Mouse (Mus musculus) lung, postnatal 25 days (tissue): ENCODE data around the gene Cxcr6.
"Not testable (repeated sequence)": the region's sequence is repeated elsewhere in the genome, so short reads cannot be mapped to it uniquely, and the experiment has no call there.

Experiments
- DNase-seq: peaks from one replicate; pipeline ENCODE4 v3.0.0; 2022; ENCODE audit warnings: low spot score

Gene Cxcr6

DNA sequence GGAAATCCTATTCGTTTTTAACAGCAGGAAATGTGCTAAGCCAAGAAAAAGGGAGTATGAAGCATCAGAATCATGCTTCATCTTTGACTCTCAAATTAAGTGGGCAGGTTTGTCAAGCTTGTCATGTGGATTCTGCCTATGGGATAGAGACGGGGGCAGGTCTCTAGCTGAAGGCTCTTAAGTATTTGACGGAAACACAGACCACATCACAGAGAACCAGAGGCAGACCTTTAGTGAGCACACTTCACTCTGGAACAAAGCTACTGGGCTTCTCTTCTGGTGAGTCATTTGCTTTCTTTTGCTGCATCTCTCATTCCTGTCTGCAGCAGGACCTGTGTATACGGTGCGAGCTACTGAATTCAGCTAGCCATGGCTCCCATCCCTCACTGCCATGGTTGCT is at the start of gene Cxcr6:
Cxcr6 (plus strand) TSS at position 209 of the 400 bp plus-strand sequence.
- DNase-seq = no peak

DNA sequence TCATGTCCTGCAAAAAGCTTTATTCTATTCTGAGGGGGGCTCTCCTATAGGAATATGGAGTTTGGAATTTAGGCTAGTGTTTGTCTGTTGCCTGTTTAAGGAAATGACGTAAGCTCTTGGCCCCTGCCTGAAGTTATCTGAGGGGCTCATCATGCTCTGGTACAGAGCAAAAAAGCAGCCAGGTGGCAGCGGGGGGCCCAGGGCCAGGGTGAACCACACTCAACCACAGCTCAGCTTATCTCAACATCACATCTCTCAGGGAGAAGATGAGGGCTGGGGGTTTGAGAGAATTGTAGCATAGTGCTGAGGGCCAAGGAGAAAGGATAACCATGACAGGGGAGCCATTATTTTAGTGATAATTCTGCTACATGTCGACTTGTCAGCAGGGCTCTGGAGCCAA is 49.5 kb upstream of the Cxcr6 start:
- DNase-seq = no peak

- no peak for DNase-seq
Measured at GRCm38 (mm10) chr9:123757326-123757725, 48.9 kb upstream of the Cxcr6 start.

DNA sequence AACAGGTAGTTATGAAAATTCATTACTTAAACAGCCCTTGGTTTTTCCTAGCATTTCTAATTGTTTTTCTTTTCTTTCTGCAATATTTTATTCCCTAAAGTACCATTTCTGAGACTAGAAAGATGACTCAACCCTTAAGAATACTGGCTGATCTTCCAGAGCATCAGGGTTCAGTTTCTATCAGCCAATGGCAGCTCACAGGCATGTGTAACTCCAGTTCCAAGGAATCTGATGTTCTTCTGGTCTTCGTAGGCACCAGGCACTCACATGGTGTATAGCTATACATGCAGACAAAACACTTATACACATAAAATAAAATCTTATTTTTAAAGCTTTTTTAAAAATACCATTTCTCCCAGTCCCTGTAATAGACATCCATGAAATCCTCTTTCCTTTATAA is 48.1 kb upstream of the Cxcr6 start:
- DNase-seq = no peak

- DNase-seq = no peak
Measured at GRCm38 (mm10) chr9:123758645-123759044, 47.6 kb upstream of the Cxcr6 start.

DNA sequence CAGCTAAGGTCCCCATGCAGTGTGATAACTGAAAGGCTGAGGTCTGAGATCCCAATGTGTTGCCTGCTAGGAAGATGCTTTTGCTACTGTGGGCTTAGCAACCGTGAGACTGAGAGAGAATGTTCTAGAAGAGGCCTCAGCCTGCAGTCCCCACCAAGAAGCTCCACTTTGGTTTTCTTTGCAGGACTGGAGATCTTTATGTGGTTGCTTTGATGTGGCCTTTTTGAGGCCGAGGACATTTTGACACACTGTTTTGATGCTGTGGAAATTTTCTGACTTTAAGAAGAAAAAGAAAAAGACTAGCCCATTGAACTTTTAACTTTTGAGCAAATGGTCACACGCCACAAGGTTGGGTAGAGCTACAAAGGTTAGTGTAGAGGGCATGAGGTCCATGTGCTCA is 45.5 kb upstream of the Cxcr6 start:
- DNase-seq = no peak

- DNase-seq = peak; percentile 28
Measured at GRCm38 (mm10) chr9:123762886-123763285, 43.4 kb upstream of the Cxcr6 start.

GRCm38 (mm10) chr9:123763771-123764170 is 42.5 kb upstream of the Cxcr6 start:
- DNase-seq = no peak

- no peak for DNase-seq
Measured at GRCm38 (mm10) chr9:123766996-123767395, 39.3 kb upstream of the Cxcr6 start.

GRCm38 (mm10) chr9:123768443-123768842 is 37.8 kb upstream of the Cxcr6 start:
- DNase-seq = no peak

DNA sequence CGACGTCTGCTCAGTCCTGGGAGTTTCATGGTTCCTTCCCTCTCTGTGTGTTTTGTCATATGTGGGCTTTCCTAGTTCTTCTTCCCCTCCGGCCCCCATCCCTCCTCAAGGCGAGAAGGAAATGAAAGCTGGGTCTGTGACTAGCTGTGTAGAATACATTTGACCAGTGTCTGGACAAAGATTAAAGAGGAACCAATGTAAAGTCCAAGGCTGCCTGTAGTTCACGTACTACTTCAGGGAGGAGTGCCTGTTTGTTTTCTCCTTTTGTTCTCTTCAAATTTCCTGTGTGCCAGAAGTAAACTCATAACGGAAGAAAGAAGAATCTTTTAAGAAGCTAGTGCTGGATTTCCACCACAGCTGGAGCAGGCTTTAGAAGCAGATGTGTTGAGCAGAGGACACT is 36.7 kb upstream of the Cxcr6 start:
- no peak for DNase-seq

GRCm38 (mm10) chr9:123773299-123773698 is 33.0 kb upstream of the Cxcr6 start:
- not testable (repeated sequence) for DNase-seq

DNA sequence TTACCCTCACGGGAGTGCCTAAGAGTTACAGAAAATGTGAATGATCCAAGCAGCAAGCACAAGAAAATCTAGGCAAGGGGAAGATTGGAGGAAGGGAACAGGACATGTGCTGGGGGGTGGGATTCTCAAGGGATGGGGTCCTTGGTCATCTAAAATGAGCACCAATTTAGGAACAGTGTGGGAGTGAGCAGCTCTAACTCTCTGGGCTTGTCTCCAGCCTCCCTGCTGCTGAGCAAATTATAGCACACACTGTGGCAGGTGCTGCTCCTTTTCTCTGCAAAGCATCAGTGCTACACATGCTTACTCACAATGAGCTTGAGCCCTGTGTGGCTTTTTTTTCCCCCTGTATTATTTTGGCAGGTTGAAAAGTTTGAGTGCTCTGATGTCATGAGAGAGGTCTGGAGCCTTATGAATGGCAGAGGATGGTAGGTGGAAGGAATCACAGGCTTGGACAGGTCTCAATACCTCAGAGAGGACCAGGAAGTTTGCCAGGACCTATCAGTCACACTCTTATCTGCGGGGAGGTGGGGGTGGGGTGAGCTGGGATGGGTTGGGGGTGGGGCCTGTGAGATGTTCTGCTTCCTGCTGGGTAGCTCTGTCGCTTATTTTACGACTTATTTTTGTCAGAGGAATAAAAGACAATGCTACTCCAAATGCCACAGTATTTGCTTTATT is 17.3 kb upstream of the Cxcr6 start:
- DNase-seq = no peak

DNA sequence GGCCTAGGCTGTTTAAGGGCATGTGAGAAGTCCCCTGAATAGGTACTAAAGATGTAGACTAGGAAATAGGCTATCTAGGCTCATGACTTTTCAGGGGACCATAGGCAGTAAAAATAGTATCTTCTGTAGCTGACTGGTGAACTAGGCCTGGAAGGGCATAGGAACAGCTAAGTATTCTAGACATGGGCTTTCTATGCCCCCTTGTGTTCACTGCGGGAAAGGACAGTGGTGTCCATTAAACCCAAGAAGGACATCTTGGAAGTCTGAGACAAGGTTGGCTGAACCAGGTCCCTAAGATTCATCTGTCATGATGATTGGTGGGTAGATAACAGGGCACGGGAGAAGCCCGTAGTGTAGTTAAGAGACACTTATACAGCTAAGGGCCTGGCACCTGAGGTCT is 10.1 kb upstream of the Cxcr6 start:
- DNase-seq = peak; percentile 38

DNA sequence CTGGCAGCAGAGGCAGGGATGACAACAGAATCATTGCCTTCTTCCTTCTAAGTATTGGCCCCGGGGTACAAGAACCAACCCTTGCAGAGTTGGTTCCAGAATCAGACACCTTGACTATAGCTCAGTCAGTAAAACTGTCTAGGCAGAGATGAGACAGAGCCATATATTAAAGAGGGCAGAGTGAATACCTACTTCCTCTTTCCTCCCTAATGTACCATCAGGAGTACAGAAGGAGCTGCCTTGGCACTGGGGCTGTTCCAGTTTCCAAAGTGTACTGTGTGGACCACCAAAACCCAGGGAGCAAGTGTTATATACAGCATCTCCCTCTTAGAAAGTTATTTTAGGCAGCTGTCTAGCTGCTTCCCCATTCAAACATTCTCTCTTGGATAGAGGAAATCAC is 4.7 kb upstream of the Cxcr6 start:
- no peak for DNase-seq

DNA sequence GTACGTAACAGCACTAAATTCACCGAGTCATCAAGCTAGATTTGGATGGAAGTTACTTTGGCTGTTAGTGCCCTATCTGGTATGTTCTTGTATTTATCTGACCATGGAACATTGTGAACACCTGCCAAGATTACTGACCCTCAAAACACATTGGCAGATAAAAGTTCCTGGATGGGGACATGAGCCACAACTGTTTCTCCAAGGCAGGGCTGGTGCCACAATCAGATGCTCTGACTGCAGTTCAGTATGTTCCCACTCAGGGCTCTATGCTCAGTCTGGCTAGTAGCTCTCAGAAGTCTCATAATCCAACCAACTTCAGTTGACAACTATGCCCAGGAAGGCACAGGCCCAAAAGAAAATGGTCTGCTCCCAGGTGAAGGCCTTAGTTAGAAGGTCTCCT is 3.9 kb upstream of the Cxcr6 start:
- no peak for DNase-seq

GRCm38 (mm10) chr9:123802896-123803295 is 3.4 kb upstream of the Cxcr6 start:
- no peak for DNase-seq

- no peak for DNase-seq
Measured at GRCm38 (mm10) chr9:123805241-123805640, 1.0 kb upstream of the Cxcr6 start.

- no peak for DNase-seq
Measured at GRCm38 (mm10) chr9:123808583-123808982, 2.3 kb downstream of the Cxcr6 start.

DNA sequence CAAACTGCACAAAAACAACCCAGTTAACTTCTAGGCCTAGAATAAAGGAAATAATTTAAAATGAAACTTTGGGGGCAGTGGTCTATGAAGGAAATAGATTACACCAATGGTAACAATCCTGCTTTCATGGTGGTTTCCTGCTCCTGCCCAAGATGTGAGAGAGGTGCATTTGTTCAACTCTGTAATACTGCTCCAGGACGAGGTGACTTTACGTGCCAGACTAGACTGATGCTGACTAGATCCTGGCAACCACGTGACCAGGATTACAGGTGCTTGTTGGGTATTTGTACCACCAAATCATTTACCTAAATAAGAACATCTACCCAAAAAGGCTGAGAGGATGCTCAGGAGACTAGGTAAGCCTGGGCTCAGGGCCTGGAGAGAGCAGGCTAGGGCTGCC is 5.6 kb downstream of the Cxcr6 start:
- no peak for DNase-seq

DNA sequence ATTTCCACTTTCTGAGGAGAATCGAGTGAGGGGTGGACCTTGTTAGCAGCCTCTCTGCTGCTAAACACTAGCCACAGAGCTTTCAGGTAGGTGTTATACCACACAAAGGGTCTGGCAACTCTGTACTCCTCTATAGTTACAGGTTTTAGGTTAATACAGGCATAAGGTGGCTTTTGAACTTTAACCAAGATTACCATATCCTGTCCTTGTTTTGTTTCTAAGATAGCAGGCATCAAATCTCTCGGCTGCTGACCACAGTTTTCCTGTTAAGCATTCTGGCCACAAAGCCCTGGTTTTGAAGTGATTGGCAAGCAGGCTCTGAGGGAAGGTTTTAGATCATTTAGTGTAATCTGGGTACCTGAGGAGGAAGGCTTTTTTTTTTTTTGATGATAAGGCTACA is 8.1 kb downstream of the Cxcr6 start:
- DNase-seq = peak; percentile 13

DNA sequence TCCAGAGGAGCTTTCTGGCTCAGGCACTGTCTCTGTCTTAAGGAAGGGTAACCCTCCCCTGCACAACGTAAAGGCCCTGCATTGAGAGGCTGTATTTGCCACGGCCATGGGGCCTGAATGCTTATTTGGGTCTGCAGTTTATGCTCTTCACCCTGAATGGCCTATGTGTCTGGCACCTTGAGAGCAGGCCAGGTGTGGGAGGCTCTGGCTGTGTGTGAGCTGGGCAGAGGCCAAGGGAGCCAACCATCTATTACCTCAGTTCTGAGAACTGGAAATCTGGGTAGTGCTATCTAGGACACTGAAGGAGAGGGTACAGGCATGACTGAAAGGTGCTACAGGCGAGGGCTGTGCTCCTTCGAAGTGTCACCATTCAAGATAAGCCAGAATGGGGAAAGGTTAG is 8.5 kb downstream of the Cxcr6 start:
- DNase-seq = no peak

- DNase-seq = peak; percentile 15
Measured at GRCm38 (mm10) chr9:123815444-123815843, 9.2 kb downstream of the Cxcr6 start.

- no peak for DNase-seq
Measured at GRCm38 (mm10) chr9:123815996-123816395, 9.7 kb downstream of the Cxcr6 start.

GRCm38 (mm10) chr9:123818601-123819000 is 12.3 kb downstream of the Cxcr6 start:
- DNase-seq = no peak
